Mouse (Mus musculus) embryo, embryonic 9.5 days (tissue): ENCODE data around the gene Olfr649.

ENCODE experiments used
- DNase-seq: peaks from one replicate; pipeline ENCODE4 v3.0.0-alpha.2; 2017; ENCODE audit errors: extremely low spot score

The Olfr649 gene

DNA sequence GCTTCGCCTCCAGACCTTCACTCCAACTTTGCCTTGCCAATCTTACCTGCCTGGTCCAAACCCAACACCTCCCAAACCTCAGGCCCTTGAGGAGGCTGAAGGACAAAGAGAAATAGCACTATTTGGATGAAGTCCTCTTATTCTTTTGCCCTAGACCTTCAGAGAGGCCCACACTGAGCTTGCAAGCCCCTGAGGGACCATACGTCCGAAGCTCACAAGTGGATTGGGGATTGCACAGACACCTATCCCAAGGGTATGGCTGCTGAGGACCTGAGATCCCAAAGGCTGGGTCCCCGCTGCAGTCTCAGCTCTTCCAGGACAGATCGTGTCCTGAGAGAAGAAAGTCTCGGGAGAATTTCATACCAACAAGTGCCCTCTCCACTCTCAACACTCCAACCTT lies at the start of gene Olfr649:
Gene Olfr649 (minus strand): TSS at position 101 of the 400 bp plus-strand sequence.
- no peak for DNase-seq

DNA sequence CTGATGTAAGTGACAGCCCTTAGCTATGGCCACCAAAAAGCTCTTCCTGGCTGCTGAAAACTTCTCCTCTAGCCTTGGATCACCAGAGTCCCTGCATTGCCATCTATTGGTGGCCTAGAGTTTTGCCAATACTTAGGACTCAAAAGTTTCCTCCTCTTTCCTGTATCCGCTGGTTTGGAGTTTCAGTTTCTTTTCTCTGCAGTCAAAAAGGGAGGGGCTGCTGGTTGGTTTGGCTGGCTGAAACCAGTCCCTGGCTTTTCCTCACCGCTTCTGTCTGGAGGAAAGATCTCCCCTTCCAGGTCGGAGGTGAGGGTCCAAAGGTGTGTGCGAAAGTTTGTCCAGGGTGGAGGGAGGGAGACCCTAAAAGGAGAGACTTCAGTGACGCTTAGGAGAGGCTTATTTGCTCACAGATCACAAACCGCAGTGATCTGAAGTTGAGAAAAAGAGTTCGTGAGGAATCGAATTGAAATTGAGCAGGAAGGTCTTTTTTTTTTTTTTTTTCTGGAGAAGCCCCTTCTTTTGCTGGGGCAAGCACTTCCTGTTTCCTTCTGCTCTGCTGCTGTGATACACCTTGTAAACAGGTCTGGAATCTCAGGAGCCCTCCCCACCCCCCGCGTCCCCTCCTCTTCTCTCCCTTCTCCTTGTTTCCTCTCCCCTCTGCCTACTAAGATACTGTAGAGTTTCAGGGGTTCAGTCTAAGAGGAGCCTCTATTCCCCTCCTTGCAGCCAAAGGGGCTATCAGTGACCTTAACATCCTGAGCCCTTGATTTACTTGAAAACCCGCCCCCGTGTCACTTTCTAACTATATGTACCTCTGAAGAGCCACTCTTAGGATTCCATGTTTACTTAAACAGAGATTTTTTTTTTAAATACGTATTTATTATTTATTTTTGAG lies 48.7 kb upstream of the Olfr649 start, which contains the start of gene Trim34a:
Gene Trim34a (plus strand): TSS at position 171 of the 895 bp plus-strand sequence.
- DNase-seq = peak; percentile 59

DNA sequence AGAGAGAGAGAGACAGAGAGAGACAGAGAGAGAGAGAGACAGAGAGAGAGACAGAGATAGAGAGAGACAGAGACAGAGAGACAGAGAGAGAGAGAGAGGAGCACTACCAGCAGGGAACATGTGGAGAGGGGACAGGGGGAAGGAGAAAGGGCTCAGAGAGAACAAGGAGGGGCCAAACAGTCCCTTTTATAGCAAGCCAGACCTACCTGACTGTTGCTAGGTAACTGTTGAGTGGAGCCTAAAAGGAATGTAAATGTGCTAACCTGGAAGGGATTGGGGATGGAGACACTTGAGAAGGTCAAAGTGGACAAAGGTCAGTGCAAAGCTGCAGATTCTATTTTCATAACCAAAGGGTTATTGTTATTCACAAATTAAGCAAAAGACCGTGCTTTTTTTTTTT lies 47.8 kb upstream of the Olfr649 start:
- DNase-seq = no peak

DNA sequence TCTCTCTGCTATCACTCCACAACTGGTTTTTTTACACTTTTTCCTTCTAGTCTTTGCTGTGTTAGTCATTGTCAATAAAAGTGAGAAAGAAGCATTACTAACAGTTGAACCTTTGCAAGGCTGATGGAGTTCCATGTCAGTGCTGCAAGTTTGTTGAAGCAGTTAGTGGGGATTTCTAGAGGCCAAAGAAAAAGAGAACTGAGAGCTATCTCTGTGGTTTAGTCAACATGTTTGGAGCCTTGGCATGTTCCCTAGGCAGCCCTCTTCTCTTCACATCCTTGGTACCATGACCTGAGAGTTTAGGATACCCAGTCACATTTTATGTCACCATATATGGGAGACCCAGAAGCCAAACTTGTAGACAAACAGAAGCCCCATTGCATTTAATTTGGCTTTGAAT lies 45.1 kb upstream of the Olfr649 start:
- DNase-seq = no peak

DNA sequence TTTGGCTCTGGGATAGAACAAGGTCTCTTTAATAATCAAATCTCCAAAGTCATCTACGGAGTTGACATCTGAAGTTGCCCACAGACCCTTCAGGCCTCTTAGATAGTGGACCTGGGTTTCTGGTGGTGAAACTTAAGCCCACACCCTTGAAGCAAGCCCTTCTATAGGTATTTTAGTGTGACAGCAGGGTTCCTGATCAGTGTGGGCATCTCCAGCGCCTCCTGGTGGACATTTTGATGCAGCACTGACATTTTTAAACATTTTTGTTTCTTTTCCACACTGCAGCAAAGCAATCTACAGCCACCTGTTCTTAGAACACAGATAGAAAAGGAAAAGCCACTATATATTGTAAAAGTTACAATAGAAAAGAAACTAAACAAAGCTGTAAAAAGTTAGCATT lies 35.4 kb upstream of the Olfr649 start:
- peak; percentile 22 for DNase-seq

DNA sequence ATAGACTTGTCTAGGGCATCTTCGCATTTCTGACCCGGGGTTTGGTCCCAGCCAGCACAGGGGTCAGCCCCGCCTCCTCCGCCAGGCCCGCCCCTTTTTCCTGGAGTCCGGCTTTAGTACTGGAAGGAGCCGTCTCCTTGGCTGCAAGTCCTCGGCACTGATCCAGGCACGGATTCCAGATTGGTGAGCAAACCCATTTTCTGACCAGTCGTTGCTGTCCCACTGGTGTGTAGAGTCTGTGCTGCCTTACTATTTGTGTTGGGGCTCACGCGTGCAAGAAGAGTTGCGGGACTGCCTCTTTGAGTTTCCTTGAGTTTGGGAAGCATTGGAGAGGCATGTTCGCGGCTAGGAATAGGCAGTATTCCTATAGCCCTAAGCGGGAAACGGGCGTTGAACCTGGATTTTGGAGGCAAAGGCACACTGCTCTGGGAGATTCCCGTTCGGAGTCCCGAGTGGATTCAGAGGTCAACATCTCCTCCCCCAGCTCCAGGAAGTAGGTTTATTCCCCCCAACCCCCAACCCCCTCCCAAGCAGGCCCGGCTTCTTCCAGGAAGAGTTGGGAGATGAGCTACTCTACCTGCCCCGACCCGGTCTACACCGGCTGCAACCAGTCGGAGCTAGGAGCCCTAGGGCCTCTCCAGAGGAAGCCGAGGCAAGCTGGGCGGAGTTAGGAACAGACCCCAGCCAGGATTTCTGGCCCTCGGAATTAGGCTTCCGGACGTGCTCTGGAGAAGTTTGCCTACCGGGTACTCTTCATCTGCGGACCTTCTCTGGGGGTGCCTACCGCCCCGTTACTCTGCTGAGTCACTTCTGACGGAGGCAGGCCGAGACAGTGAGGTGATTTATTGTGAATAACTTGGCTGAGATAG lies 23.1 kb upstream of the Olfr649 start, which contains the start of gene Trim6:
Gene Trim6 (plus strand): TSS at position 93 of the 869 bp plus-strand sequence.
- DNase-seq = peak; percentile 80

DNA sequence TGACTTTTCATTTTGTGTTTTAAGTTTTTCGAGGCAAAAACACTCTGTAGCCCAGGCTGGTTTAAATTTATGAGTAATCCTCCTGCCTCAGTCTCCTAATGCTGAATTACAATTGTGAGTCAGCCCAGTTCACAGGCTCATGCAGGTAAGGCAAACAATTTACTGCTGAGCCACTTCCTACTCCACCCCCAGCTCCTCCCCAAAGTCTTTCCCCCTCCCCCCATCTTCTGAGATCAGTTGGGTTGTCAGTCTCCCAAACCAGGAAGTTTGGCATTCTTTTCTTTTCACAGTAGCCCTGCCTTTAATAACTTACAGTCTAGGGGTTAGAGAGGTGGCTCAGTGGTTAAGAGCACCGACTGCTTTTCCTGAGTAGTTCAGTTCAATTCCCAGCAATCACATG lies 22.1 kb upstream of the Olfr649 start:
- DNase-seq = no peak

DNA sequence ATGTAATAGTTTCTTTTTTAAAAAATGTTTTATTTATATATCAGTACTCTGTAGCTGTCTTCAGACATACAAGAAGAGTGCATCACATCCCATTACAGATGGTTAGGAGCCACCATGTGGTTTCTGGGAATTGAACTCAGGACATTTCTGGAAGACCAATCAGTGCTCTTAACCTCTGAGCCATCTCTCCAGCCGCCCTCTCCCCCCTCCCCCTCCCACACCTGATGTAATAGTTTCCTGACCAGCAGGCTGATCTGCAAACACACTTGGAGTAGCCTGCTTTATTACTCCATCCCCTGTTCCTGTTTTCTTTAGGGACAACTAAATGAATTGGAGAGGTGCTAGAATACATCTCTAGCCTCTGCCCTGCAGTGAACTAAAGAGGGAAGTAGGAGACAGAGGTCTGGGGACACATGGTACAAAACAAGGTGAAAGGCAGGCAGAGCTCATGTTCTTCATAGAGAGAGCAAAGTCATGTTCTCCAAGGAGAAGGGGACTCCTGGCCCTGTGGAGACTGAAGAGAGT lies 20.3 kb upstream of the Olfr649 start:
- no peak for DNase-seq

DNA sequence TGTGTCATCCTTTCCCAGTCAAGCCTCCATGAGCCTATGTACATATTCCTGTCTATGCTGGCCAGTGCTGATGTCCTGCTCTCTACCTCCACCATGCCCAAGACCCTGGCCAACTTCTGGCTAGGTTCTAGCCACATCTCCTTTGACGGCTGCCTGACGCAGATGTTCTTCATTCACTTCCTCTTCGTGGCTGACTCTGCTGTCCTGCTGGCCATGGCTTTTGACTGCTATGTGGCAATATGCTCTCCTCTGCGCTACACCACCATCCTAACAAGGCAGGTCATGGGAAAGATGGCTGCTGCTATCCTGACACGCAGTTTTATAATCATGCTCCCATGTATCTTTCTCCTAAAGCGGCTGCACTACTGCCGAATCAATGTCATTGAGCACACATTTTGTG lies 10.4 kb upstream of the Olfr649 start:
- no peak for DNase-seq

DNA sequence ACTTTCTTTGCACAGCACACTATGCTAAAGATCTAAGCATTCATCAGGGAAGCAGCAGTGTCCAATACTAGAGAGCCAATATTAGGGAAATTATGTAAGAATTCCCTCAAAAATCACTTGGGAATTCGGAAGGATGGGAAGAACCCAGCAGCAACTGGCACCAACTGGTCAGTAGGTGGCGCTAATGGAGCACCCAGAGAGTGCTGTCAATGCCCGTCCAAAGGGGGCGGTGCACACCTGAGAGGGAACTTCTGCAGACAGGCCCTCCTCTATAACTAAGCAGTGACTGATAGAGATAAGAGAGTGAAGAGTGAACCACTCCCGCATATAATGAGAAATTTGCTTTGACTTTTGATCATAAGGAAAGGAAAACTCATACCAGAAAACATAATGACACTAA lies 4.0 kb upstream of the Olfr649 start:
- peak; percentile 70 for DNase-seq

DNA sequence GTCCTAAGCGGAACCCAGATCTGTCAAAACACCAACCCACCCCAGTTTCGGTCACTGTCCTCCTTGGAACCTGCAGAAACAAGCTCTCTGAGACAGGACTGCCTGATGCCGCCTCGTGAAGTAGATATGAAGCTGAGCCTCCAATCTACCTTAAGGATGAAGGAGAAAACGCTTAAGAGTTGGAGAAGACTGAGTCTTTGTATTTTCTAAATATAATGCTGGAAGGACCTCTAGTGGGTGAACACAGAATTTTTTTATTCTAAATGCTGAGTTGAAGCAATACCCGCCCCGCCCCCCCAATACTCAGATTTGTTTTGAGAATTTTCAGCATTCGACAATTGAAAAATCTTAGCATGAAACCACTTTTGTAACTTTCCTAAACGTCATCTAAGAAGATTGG lies 4.5 kb downstream of the Olfr649 start:
- DNase-seq = no peak

DNA sequence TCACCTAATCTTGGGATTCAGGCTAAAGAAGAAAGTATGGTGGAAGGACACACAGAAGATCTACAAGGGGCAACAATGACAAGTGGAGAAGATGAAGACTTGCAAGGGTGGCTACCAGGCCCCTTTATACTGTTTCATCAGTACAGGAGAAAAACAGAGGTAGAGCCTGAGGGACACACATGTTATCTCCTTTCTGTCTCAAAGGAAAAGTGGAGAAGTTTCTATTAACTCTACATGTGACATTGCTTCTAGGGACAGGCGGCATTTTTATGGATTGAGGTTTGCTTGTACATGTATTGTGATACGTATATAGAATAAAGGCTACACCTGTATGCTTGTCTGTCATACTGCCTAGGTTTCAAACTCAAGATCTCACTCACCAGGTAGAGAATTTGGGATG lies 12.5 kb downstream of the Olfr649 start, which contains the start of gene Olfr648:
Gene Olfr648 (minus strand): TSS at position 101 of the 400 bp plus-strand sequence.
- no peak for DNase-seq

DNA sequence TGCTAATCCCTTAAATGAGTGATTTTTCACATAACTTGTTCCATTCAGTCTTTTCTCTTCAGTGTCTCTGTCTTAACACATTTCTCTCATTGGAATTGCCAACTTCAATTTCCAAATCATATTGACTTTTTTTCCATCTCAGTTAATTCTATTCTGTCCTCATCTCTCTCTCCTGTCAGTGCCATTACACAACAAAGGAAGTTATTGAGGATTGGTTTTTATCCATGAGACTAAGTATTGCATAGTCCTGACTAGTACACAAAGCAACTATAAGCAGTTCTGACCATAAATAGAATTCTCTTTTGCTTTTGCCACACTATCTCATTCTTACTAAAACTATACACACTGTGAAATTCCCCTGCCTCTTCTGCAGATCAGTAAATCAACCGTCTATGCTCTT lies 16.7 kb downstream of the Olfr649 start:
- DNase-seq = no peak

DNA sequence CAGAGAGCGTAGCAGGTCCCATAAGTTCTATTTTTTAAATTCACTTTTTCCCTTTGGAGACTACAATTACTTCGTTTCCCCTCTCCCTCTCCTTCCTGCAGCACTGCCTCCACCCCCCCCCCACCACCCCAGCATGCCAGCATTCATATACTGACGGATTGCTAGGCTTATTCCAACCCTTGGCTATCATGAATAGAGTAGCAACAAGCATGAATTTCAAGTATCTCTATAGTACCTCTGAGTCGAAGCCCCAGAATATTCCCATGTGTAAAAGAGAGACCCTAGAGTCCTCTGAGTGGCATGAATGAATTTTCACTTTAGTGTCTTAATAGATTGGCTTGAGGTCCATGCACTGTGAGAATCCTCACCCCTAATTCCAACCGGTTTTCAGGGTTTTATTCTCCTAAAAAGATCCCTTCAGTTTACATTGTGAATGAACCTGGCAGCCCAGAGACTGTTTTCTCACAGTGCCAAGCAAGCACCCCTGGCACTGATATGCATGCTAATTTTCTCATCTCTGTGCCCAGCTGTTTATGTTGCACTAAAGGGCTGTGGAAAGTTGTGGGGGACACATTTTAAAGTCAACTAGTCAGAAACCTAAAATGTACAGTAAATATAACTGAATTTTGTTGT lies 17.2 kb downstream of the Olfr649 start:
- DNase-seq = no peak

DNA sequence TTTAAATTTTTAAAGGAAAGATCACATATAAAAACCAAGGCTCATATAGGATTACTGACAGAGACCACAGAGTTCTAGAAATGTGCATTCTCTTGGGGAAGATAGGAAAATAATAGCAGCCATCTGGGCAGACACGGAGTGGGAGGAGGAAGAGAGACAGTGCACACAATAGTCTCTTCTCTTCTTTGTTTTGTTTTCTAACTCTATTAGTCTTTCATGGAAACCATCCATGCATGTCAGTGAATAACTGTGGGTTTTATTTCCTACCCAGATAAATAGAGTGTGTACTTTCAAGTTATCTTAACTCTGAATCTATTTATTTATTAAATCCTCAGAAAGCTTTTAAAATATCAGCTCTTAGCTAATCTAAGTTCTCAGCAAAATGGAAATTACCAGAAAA lies 20.7 kb downstream of the Olfr649 start:
- no peak for DNase-seq

DNA sequence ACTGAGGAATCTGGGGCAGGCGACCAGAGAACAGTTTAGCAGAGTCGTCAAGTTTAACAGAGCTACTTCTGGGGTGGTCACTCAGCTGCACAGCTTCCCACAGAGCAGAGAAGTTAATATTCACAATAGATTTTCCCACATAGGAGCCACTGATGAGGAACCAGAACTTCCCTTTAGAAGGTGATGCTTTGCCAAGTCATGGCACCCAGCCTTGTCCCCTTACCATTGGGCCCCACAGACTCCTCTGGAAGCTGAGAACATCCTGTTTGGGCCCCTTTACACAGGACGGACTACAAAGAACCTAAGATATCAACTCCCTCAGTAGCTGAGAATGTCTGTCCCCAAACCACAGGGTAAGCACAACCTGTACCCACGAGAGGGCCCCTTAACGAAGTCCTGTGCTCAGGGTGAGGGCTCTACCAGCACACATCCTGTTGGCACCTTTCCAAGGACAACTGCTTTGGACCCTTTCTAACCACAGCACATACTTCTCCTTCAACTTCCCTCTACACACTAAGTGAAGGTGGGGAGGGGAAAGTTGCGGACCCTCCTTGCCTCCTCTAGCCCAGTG lies 26.1 kb downstream of the Olfr649 start:
- no peak for DNase-seq

DNA sequence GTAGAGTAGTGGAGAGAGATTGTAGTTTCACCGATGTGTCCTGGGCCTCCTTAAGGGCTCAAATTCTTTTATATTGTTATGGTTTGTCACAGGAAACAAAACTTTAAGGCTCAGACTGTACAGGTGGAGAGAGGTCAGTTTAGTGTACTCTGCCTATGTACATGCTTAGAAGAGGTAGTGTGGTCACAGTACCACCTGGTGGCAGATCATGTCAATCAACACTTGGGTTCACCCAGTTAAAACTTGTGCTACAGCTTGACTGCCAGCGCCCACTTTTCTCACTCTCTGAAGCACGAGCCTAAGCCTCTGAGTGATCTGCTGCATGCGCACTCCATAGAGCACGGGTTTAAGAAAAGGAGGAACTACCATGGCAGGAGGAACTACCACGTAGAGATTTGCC lies 28.7 kb downstream of the Olfr649 start:
- no peak for DNase-seq

DNA sequence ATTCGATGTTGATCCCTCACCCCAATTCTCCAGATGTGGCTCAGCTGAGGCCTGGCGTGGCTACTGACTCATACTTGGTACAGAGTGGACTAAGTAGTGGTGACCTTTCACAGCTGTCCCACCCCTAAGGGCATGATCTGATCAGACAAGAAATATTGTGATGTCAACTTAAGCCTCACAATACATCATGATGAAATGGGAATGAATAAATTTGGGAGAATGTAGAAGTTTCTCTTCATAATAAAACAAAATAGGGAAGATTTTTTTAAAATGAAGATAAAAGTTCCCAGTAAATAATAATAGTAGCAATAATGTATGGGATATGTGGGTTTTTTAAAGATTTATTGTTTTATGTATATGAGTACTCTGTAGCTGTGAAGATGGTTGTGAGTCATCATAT lies 45.3 kb downstream of the Olfr649 start, which contains the start of gene Ubqlnl:
Gene Ubqlnl (minus strand): TSS at position 101 of the 400 bp plus-strand sequence.
- no peak for DNase-seq

DNA sequence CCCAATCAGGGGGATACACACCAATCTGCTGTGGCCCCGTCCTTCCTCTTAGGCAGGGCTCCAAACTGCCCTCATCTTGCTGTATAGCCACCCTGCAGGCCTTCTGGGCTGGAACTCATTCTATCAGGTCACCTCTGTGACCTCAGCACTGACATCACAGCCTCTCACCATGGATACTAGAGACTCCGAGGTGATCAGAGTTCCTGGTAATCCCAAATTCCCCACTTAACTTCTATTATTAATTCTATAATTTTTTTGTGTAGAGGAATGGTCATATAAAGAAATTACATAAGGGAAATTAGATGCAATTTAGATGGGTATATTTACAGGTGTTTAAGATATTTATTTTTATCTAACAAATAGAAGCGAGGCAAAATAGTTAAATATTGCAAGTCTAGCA lies 52.6 kb downstream of the Olfr649 start, which contains the start of gene Ubqln3:
Gene Ubqln3 (minus strand): TSS at position 101 of the 400 bp plus-strand sequence.
- no peak for DNase-seq
